Mouse (Mus musculus) lung, adult 18-20 months (tissue): ENCODE results near the gene Cntnap2.
A peak's percentile ranks its signal among the peaks of the same experiment; 100 is the strongest.
"Not testable (repeated sequence)": the region's sequence is repeated elsewhere in the genome, so short reads cannot be mapped to it uniquely, and the experiment has no call there.

Experiments used
- DNase-seq, 2 experiments: peaks; one replicate each; pipeline ENCODE4 v3.0.0; 2022; ENCODE audit warnings: mixed read lengths in 2 of 2

Cntnap2 gene

DNA sequence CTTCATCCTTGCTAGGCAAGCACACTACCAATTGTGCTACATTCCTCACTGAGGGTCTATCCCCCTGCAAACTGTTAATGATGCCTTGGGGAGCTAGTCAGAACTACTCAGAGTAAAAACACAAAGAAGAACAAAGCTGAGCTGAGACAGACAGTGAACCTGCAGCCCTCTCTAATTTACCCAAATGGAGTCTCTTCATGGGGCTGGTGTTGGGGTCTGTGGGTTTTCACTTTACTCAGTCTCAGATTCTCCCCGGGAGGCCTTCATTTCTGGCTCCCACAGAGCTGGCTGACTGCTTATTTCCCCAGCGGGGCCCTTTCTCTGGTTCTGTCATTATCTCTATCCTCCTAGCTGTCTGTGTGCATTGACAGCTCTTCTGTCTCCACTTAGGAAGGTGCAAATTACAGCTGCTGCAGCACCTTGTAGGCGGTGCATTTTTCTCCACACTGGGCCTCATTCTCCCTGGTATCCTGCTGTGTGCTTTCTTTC is 2200.5 kb downstream of the Cntnap2 start:
- no peak for DNase-seq

DNA sequence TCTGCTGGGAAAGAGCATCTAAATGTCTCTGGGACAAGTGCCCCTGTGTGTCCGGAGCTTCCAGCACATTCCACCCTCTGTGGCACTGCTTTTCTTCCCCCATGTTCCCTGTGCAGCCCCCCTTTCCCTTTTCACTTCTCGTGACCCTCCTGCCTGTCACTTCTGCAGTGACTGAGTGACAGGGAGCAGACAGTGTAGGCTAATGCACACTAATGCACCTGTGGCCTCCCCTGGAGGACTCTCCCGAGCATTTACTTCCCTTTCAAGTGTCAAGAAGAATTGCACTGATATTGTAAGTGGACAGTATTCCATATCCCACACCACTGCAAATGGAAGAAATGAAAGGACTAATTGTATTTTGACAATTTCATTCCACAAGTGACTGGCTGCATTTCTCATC is 2208.1 kb downstream of the Cntnap2 start:
- no peak for DNase-seq

DNA sequence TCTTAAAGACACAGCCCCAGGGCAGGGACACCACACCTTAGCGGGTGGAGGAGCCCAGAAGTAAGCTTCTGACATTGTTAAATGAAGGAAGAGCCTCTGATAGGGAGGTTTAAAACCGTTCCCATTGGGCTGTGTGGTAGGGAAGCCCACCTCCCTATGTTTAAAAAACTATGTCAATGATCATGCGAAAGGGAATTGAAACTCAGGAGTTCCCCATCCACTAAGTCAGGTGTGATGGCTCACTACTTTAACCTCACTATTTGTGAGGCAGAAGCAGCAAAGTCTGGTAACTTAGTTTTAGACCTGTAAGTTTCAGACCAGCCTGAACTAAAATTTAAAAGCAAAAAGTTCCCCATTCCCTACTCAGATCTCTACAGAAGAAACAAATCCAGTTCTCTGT is 2210.3 kb downstream of the Cntnap2 start:
- DNase-seq: no peak

DNA sequence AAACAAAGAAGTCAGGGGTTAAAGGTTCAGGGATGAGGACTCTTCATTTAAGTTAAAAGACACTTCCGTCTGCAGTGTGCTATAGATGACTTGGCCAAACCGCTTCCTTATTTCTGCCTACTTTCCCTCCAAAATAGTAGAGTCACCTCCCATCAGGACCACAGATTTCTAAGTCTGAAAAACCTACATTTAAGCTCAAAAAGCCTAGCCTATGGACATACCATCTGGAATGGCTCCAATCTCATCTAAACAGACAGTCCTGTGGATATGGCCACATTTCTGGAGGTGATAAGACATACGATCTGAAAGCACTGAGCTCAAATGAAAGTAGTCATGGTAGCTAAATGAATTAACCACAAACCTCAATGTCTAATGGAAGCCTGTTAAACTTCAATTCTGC is 2212.4 kb downstream of the Cntnap2 start:
- DNase-seq: no peak

DNA sequence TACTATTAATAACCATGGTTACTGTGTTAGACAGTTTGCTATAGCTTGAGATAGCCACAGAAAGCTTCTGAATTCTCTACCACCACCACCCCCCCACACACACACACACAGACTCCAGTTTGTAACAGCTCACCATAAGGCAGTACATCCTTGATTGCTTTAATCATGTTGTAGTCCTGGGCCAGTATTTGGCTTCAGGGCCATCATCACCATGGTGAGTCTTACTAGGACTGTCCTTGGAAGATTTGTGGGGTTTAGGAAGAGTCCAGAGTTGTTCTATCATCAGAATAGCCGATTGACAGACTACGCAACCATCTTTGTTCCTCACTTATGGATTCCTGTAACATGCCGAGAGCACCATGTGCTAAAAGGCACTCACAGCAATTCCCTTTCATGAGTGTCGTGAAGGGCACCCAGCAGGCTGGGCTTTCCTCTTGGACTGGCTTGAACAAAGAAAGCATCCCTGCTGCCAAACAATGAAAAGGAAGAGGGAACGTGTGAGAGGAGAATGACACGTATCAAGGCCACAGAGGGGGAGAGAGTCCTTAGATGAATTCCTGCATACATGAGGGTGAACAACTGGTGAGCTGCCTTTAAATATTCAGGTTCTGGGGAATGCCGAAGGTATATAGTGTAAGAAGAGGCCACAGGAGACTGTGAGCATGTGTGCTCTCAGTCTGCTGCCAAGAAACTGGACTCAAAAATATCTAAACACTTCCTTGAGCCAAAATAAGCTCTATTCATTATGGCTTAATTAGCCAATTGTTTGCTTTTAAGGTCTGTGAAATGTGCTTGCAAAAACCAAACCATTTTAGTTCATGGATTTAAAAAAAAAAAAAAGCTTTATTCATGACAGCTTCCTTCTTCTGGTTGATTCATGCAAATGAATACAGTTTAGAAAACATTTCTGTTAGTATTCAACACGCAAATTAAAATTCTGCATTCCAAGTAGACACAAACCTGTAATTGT is 2213.7 kb downstream of the Cntnap2 start:
- no peak for DNase-seq

DNA sequence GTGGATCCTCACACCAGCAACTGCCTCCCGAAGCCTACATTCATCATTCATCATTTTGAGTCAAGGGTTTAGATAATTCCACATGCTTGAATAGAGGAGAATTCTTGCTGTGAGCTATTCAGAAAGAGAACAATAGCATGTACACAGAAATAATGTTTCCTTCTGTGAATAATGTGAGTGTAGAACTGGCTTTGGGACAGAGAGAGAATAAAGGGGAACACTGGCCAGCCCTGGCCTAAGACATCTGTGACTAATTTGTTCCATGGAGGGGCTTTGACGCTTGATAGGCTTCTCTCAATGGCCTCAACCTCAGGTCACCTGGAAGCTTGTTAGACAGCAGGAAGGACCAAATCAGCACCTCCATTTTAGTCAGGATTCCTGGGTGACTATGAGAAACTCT is 2215.9 kb downstream of the Cntnap2 start:
- DNase-seq: no peak

DNA sequence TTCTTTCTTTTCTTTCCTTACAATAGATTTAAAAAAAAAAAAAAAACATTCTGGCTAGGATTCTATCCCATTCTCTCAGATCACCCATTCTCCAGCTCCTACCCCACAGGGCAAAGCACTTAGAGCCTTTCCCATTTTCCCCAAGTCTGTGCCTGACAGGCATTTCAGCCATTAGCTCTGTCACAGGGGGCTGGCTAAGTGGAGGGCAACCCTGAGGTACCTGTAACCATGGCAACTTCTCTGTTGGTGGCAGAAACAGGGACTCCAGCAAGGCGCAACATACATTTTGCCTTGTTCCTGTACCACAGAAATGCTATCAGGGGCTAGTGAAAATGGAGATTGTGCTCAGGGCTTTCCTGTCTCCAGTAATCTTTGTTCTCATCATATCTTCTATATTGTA is 2220.0 kb downstream of the Cntnap2 start:
- DNase-seq: no peak

DNA sequence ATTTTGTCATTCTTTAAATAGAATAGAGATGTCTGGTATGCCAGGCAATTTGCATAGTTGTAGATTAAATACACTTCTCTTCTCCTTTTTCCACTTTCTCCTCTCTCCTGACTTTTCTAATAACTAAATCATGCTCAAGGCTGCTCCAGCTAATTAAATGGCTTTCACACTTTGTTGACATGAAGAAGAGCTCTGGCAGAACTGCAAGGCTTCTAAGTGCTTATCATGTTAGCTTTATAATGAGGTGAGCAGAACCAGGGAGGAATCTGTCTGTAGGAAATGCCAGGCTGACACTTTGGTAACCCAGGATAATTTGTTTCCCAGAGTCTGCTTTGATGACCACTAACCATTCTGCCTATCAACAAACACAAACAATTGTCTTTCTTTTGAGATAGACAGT is 2222.4 kb downstream of the Cntnap2 start:
- DNase-seq: no peak

DNA sequence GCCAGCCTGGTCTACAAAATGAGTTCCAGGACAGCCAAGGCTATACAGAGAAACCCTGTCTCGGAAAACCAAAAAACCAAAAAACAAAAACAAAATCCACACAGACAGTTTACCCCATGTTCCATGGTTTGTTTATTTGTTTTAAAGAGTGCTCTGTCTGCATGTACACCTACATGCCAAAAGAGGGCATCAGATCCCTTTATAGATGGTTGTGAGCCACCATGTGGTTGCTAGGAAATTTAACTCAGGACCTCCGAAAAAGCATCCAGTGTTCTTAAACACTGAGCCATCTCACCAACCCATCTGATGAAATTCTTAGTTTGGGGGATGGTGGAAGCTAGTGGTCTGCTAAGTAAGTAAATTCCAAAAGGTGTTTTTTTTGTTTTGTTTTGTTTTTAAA is 2225.6 kb downstream of the Cntnap2 start:
- DNase-seq: no peak

DNA sequence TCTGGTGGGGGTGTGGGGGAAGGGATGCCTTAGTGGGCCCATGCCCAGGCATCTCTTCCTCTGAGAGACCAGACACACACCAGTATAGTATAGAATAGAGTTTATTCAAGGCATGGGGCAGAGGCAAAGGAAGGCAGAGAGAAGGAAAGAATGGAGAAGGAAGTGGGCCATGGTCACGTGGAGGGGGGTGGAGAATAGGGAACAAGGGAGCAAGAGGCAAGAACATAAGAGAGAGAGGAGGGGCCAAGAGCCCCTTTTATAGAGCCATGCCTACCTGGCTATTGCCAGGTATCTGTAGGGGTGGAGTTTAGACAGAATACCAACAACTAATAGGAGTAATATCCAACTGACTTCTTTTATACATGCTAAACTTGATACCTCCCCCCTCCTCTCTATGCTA is 2226.6 kb downstream of the Cntnap2 start:
- DNase-seq: no peak

DNA sequence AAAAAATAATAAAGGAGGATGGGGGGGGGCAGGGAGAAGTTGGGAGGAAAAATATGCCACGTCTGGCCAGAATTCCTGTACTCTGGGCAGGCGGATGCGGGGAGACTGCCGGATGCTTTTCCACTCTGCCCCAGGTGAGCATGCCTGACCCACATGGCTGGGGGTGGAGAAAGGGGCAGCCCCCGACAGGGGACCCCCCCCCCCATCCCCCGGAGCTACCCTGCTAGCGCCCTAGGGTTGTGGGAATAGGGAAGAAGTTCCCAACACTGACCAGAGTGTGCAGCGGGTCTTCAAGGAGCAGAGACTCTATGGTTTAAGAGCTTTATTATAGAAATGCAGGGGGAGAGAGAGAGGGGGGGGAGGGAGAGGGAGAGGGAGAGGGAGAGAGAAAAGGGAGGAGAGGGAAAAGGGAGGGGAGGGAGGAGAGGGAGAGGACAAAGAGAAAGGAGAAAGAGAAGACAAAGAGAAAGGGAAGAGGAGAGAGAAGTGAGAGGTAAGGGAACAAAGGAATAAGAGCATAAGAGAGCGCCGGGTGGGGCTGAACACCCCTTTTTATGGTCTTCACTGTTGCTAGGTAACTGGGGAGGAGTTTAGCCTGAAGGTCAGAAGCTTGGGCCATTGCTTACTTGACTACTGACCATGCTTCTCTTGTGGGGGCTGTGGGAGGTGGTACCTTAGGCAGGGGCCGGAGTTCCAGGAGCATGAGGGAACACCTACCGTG is 2227.2 kb downstream of the Cntnap2 start:
- DNase-seq: not testable (repeated sequence)

DNA sequence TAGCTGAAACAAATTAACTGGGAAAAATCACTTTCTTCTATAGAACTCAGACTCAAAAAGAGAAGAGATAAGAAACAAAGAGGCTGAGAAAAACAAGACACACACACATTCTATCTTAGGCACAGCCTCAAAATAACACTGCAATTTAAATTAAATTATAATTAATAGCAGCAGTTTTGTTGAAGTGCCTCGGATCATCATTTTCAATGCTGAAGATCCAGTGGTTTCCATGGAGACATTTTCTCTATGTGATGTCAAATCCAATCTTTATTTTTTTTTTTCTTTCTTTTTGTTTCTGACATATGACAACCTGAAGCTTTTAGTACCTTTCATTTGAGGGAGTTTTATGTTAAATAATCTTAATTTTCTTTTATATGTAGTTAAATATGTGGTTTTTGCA is 2228.6 kb downstream of the Cntnap2 start:
- DNase-seq: no peak

DNA sequence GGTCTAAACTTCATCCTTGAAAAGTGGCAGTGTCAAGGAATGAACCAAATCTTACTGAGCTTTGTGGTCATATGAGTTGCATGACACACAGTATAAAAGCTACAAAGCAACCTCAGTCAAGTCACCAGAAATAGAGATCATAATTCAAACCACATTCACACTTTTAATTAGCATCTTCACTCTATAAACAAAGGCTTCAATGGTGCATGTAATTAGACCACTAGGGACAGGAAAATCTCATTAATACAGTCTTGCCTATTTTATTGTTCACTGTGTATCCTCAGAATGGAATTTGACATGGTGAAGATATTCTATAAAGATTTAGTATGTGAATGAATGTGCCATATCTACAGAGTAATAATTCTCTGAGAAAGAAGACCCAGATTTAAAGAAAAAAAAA is 2232.8 kb downstream of the Cntnap2 start:
- no peak for DNase-seq

DNA sequence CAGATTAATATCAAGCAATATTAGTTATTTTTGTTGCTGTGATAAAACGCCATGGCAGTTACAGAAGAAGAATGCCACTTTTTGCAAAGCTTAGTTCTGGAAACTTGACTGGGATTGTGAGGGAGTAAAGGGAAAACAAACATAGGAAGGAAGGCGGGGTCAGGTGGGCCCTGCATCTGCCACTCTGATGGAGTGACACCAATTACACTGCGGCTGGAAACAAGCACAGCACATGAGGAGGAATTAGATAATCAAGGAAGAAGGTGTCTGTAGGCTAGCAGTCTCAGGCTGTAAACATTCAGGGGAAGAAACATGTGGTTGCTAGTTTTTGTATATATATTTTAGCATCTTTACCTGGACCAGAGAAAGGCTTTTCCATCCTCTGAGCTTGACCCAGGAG is 2233.3 kb downstream of the Cntnap2 start:
- no peak for DNase-seq

DNA sequence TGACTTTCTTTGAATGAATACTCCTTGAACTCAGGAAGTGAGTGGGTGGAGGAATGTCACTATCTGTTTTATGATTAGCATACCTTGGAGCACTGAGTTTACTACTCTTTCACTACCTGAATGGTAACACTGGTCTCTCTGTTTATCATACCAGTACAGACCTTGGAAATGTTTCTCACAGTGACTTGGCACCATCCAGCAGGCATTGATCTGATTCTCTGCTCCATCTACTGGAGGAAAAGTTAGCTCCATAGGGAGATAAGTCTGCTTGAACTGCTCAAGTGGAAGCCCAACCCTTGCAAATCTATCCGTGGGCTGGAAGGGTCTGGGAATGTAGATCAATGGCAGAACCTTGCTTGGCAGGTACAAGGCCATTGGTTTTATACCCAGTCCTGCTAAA is 2235.3 kb downstream of the Cntnap2 start:
- DNase-seq: no peak

DNA sequence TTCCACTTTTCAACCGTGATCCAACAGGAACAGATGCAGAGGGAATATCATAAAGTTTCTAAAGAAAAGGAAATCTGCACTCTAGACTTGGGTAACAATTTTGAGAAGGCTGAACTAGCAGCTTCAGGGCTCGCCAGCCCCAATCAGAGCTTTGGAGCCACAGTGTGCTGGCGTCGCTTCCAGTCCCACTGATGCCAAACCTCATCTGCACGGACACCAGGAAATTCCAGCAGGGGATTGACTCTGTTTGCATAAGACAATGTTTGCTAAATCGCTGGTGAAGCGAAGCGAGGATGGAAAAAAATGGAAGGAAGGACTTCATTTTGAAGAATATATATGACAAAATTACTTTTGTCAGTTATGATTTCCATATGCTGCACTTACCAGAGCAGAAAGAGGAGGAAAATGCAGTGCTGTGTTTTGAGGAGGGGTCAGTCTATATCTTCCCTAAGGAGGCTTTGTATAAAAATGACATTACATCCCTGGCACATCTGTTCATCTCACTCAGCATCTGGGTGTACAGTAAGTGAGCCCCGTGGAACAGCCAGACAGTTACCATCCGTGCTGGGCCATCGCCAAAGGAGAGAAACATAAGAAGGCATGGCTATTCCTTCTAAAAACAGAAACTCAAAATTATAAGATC is 2245.8 kb downstream of the Cntnap2 start:
- no peak for DNase-seq

DNA sequence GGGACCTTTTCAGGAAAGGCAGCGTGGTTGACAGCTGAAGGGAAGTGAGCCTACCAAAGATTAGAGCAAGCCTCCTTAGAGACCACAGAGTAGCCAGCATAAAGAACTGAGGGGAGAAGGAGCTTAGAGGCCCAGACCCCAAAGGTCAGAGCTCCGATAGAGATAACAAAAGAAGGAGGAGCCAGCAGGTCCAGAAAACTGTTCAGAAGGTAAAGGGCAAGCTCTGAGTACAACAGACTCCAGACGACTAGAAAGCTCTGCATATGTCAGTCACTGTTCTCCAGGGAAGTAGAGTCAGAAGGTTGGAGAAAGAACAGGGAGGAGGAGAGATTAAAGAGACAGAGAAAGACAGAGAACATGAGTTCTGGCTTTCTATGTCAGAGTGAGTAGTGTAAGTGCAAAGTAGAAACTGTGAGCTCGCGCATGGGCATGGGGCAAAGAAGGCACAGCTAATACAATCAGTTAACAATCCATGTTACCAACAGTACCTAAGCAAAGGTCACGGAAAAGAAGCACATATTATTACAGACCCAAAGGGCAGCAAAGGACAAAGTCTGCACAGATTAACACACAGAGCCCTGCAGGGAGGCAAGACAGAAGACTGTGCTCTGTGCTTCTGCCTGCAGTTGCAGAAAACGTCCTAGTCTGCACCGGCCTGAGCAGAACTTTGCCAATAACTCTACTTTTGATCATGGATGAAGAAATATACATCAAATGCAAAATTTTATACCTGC is 2247.1 kb downstream of the Cntnap2 start:
- DNase-seq: no peak

DNA sequence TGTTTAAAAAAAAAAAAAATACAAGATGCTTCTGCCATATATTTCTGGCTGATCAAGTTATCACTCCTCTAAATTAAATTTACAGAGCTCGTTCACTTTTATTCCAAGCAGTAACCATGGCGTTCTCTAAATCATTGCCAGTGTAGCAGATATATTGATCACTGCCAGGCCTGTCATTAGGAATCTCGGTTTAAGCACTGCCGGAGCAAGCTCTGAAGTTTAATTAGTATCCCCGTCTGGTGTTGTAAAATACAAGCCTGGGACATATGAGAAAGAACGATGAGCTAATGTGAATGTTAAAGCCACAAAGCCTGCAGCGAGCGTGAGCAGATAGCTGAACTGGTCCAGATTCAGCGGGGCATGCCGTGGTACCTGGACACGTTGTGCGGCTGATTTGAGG is 2247.8 kb downstream of the Cntnap2 start:
- no peak for DNase-seq

DNA sequence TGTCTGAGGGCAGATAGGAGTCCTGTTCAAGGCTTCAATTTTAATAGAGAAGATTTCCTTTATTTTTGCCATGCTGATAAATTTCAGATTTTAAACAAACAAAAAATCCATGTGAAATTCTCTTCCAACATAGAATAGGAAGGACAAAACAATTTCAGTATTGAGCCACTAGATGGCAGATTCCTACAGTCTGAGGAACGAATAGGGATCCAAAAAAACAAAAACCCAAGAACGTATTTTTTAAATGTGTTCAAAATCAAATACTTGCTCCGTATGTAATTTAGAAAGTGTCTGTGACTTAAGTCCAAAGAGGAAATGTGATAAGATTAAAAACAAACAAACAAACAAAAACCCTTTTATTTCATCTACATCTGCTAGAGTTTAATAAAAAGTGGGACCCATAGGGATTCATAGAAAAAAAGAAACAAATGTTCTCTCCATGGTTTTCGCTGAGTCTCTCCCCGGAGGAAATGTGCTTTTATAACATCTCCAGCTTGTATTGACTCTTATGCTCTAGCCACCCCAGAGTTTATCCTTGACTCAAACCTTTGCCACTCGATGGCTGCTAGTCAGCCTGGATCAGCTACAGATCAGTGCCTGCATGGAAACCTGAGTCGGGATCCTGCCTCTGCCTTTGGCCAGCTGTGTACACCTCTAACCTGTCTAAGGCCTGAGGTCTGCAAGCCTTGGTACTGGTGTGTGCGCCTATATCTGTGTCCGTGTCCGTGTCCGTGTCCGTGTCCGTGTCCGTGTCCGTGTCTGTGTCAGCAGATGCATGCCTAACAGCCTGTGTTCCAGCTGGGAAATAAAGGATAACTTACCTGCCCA is 2255.6 kb downstream of the Cntnap2 start:
- no peak for DNase-seq

DNA sequence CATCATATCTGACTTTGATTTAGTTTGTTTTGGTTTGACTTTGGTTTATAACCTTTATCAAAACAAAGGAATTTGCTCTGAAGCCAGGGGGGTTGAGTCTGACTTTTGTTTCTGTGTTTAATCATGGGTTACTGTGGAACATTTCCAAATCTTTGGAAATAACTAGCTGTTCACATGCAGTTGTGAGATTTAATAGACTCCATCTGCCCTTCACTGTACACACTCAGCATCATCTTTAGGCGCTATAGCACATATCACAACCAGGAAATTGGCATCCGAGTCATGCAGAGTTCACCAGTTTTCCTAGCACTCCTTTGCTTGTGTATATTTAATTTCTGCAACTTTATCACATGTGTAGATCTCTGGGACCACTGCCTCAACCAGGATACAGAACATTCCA is 2256.3 kb downstream of the Cntnap2 start:
- DNase-seq: no peak

DNA sequence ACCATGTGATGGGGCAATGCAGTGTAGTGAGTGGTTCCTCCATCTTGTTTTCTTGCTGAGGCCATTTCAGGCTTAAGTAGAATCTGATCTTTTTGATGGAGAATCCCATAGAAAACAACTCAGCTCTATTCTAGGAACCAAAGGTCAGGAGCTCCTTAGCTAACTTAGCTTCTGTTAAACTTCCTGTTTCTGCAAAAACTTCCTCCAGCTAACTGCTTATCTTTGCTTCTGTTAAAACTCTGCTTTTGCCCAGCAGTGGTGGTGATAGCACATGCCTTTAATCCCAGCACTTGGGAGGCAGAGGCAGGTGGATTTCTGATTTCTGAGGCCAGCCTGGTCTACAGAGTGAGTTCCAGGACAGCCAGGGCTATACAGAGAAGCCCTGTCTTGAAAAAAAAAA is 2258.1 kb downstream of the Cntnap2 start:
- DNase-seq: no peak

DNA sequence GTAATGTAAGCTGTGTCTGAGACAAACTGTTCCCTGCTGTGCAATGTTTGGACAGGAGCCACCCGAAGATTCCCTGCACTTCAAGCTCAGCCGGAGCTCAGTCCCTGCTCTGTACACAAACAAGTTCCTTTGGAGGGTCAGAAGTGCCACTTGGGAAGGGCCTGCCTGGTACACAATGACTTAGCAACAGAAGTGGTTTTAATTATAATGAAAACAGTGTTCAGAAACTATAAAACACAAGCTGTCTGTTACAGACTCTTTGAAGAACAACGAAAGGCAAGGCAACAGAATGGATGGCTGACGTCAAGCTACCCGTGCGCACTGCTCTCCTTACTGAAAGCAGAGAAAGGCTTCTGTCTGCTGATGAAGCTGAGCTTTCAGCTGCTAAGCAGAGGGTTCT is 2259.5 kb downstream of the Cntnap2 start:
- peak; percentile 76 to 86 for DNase-seq
